Comparison of ENCODE assay signal across 10 mouse cellular contexts in genomic region chr15:92526731-92527130, GRCm38 (mm10).
A peak's percentile ranks its signal among the peaks of the same experiment; 100 is the strongest.
DNase-seq lines count a peak whose midpoint lies in the region; ATAC-seq lines count a peak whose summit lies in the region.
"Had no signal": no experiment of that assay in that cellular context is flagged by ENCODE, and none has a peak within 500 bp of the region (broad histone marks: within the 10 kb centered on the region; RNA-seq: fewer than 3 reads in every experiment).

No protein-coding gene starts in this region.

- no peak overlapping the region for H3K4me3 ChIP-seq in hindbrain, embryonic 11.5 days (ENCODE audit: low read depth, low read length)
- no peak overlapping the region for H3K4me3 ChIP-seq in hindbrain, embryonic 13.5 days
- H3K4me3 ChIP-seq in embryonic facial prominence, embryonic 11.5 days (ENCODE audit: low read depth, low read length) = no peak overlapping the region
- H3K4me3 ChIP-seq: limb, embryonic 13.5 days had no signal

- no peak overlapping the region for H3K9ac ChIP-seq in hindbrain, embryonic 11.5 days (ENCODE audit: low read depth, low read length)
- no peak overlapping the region for H3K9ac ChIP-seq in hindbrain, embryonic 13.5 days
- H3K9ac ChIP-seq in embryonic facial prominence, embryonic 11.5 days (replicated peaks; ENCODE audit: low read length) = no peak overlapping the region
- H3K9ac ChIP-seq: limb, embryonic 13.5 days had no signal

- H3K27ac ChIP-seq in hindbrain, embryonic 11.5 days (ENCODE audit: low read depth, low read length) = no peak overlapping the region
- H3K27ac ChIP-seq in hindbrain, embryonic 13.5 days = no peak overlapping the region
- H3K27ac ChIP-seq in embryonic facial prominence, embryonic 11.5 days (replicated peaks; ENCODE audit: low read depth, low read length) = no peak overlapping the region
- H3K27ac ChIP-seq: limb, embryonic 13.5 days had no signal

- no peaks in the 10 kb centered on the region for H3K27me3 ChIP-seq in hindbrain, embryonic 11.5 days (ENCODE audit: control insufficient read depth, insufficient read depth, low read length)
- no peaks in the 10 kb centered on the region for H3K27me3 ChIP-seq in hindbrain, embryonic 13.5 days
- no peaks in the 10 kb centered on the region for H3K27me3 ChIP-seq in embryonic facial prominence, embryonic 11.5 days (ENCODE audit: control insufficient read depth, insufficient read depth, low read length)

- H3K9me3 ChIP-seq in hindbrain, embryonic 11.5 days (ENCODE audit: control insufficient read depth, low read length) = no peaks in the 10 kb centered on the region
- H3K9me3 ChIP-seq in hindbrain, embryonic 13.5 days = peaks cover 3% of the 10 kb centered on the region; the same call in 1 of the 2 replicates
- H3K9me3 ChIP-seq in embryonic facial prominence, embryonic 11.5 days (replicated peaks; ENCODE audit: control insufficient read depth, low read length) = no peaks in the 10 kb centered on the region

- no peaks in the 10 kb centered on the region for H3K36me3 ChIP-seq in hindbrain, embryonic 11.5 days (ENCODE audit: control insufficient read depth, insufficient read depth, low read length)
- H3K36me3 ChIP-seq in hindbrain, embryonic 13.5 days = no peaks in the 10 kb centered on the region
- no peaks in the 10 kb centered on the region for H3K36me3 ChIP-seq in embryonic facial prominence, embryonic 11.5 days (replicated peaks; ENCODE audit: control insufficient read depth, insufficient read depth, low read depth, low read length)
- H3K36me3 ChIP-seq: limb, embryonic 13.5 days had no signal

- DNase-seq in hindbrain, embryonic 11.5 days (ENCODE audit: low spot score) = peak; percentile 53
- DNase-seq in thymus, postnatal 0 days (ENCODE audit: low spot score) = peak; percentile 3
- DNase-seq in thymus, postnatal 10 days (ENCODE audit: low spot score in 2 of 2) = no peak
- peak; percentile 48 for DNase-seq in embryonic facial prominence, embryonic 11.5 days (ENCODE audit: low spot score)
- DNase-seq in testis, postnatal 10 days (ENCODE audit: low spot score) = peak; percentile 46
- no peak for DNase-seq in layer of hippocampus, postnatal 14 days (ENCODE audit: low spot score in 2 of 2)
- no peak for DNase-seq in thymus, adult 18-20 months
- DNase-seq: cerebellum, adult 9-11 months had no signal

- H3K4me2 ChIP-seq in hindbrain, embryonic 11.5 days (replicated peaks; ENCODE audit: low read depth, low read length) = no peak overlapping the region
- no peak overlapping the region for H3K4me2 ChIP-seq in hindbrain, embryonic 13.5 days
- H3K4me2 ChIP-seq in embryonic facial prominence, embryonic 11.5 days (ENCODE audit: low read depth, low read length) = no peak overlapping the region
- H3K4me2 ChIP-seq: limb, embryonic 13.5 days had no signal

- ATAC-seq in hindbrain, embryonic 11.5 days (ENCODE audit: low FRiP score) = no peak
- ATAC-seq in hindbrain, embryonic 13.5 days (ENCODE audit: low FRiP score) = no peak
- no peak for ATAC-seq in embryonic facial prominence, embryonic 11.5 days (replicated peaks; ENCODE audit: insufficient number of reproducible peaks, low FRiP score, low TSS enrichment, low read depth)

- 75% methylated on average over 4 of the region's 4 CpGs for WGBS in hindbrain, embryonic 11.5 days
- whole genome bisulfite sequencing in hindbrain, embryonic 13.5 days = 73% methylated on average over 4 of the region's 4 CpGs
- WGBS in embryonic facial prominence, embryonic 11.5 days = 70% methylated on average over 4 of the region's 4 CpGs

- H3K4me1 ChIP-seq in hindbrain, embryonic 11.5 days (replicated peaks; ENCODE audit: control insufficient read depth, insufficient read depth, low read length) = no peaks in the 10 kb centered on the region
- H3K4me1 ChIP-seq in hindbrain, embryonic 13.5 days (replicated peaks) = peaks cover 8% of the 10 kb centered on the region
- H3K4me1 ChIP-seq in embryonic facial prominence, embryonic 11.5 days (ENCODE audit: control insufficient read depth, insufficient read depth, low read length) = no peaks in the 10 kb centered on the region

Comparison
In these comparisons a context has a peak if more than half of its experiments do, and no peak if none do; other contexts are left out.
1. DNase-seq: peak in hindbrain, embryonic 11.5 days (single experiment), thymus, postnatal 0 days (single experiment), embryonic facial prominence, embryonic 11.5 days (single experiment) and testis, postnatal 10 days (single experiment); none in thymus, postnatal 10 days (0 of 2), layer of hippocampus, postnatal 14 days (0 of 2) and thymus, adult 18-20 months (0 of 2).